Comparison of ENCODE assay signal across 14 mouse cellular contexts in genomic region chr8:107164251-107164773, GRCm38 (mm10). TPM values are rescaled to one million over a fixed set of nuclear protein-coding genes. Genes with fewer than 3 reads are reported as not detected.
DNase-seq lines count a peak whose midpoint lies in the region; ATAC-seq lines count a peak whose summit lies in the region.
"Had no signal": no experiment of that assay in that cellular context is flagged by ENCODE, and none has a peak within 500 bp of the region (broad histone marks: within the 10 kb centered on the region; RNA-seq: fewer than 3 reads in every experiment).

No protein-coding gene starts in this region.

- 43% methylated on average over 7 of the region's 7 CpGs for WGBS in heart, embryonic 13.5 days

- peaks cover 34% of the 10 kb centered on the region for H3K4me1 ChIP-seq in heart, embryonic 13.5 days
- H3K4me1 ChIP-seq: hindbrain, embryonic 15.5 days had no signal

- peaks cover 50% of the 10 kb centered on the region for H3K36me3 ChIP-seq in heart, embryonic 13.5 days

- H3K9ac ChIP-seq in heart, embryonic 13.5 days, result no peak overlapping the region
- H3K9ac ChIP-seq: hindbrain, embryonic 15.5 days; neural tube, embryonic 15.5 days had no signal

- ATAC-seq in heart, embryonic 13.5 days (ENCODE audit: extremely low read depth, insufficient number of reproducible peaks, low FRiP score, low TSS enrichment), result no peak
- ATAC-seq: forebrain, embryonic 14.5 days had no signal

- peak overlapping the region; percentile 76 for H3K27ac ChIP-seq in heart, embryonic 13.5 days (replicated peaks)
- H3K27ac ChIP-seq: hindbrain, embryonic 15.5 days; neural tube, embryonic 15.5 days had no signal

- H3K4me3 ChIP-seq in heart, embryonic 13.5 days, result no peak overlapping the region
- H3K4me3 ChIP-seq: hindbrain, embryonic 15.5 days; megakaryocyte, embryonic 14.5 days; neural tube, embryonic 15.5 days had no signal

- no peak overlapping the region for H3K4me2 ChIP-seq in heart, embryonic 13.5 days
- H3K4me2 ChIP-seq: hindbrain, embryonic 15.5 days; neural tube, embryonic 15.5 days had no signal

- H3K9me3 ChIP-seq in heart, embryonic 13.5 days, result no peaks in the 10 kb centered on the region
- H3K9me3 ChIP-seq: hindbrain, embryonic 15.5 days; megakaryocyte, embryonic 14.5 days; neural tube, embryonic 15.5 days had no signal

- H3K27me3 ChIP-seq in heart, embryonic 13.5 days (replicated peaks), result no peaks in the 10 kb centered on the region
- H3K27me3 ChIP-seq: hindbrain, embryonic 15.5 days; megakaryocyte, embryonic 14.5 days; neural tube, embryonic 15.5 days had no signal

- DNase-seq in heart, adult 9 months (ENCODE audit: low spot score in 2 of 2), result no peak
- DNase-seq in CD4-positive, CD25-positive, alpha-beta regulatory T cell, adult 2 months (ENCODE audit: low read depth, low spot score), result peak; percentile 50
- peak; percentile 66 for DNase-seq in kidney, adult 9 months
- peak; percentile 64 for DNase-seq in skeletal muscle tissue, adult 2 months (ENCODE audit: low read depth, low spot score)
- DNase-seq in embryo, embryonic 10.5 days (ENCODE audit: low spot score), result no peak
- DNase-seq in urinary bladder, postnatal 25 days (ENCODE audit: low spot score), result no peak
- DNase-seq in ovary, postnatal 10 days (ENCODE audit: low spot score), result no peak
- DNase-seq: adrenal gland, adult 2 months; cerebellum, postnatal 14 days had no signal

RNA-seq across cellular contexts. Expression of gene Cyb5b, which starts 13.9 kb away (rescaled TPM):
- polyA plus RNA-seq in heart, embryonic 13.5 days (2015; fragmentation: Nextera tagmentation; extraction: Ambion mirVana), result 58.9 and 60.2 TPM in 2 replicates

Comparison
In these comparisons a context has a peak if more than half of its experiments do, and no peak if none do; other contexts are left out.
1. DNase-seq: peak in CD4-positive, CD25-positive, alpha-beta regulatory T cell, adult 2 months (single experiment), kidney, adult 9 months (single experiment) and skeletal muscle tissue, adult 2 months (single experiment); none in heart, adult 9 months (0 of 2), embryo, embryonic 10.5 days (single experiment), urinary bladder, postnatal 25 days (single experiment) and ovary, postnatal 10 days (single experiment).